Mouse (Mus musculus) myocyte (in vitro differentiated cells): ENCODE data around the gene Rasa4. TPM values are rescaled to one million over a fixed set of nuclear protein-coding genes. Genes with fewer than 3 reads are reported as not detected.
"Not testable (repeated sequence)": the region's sequence is repeated elsewhere in the genome, so short reads cannot be mapped to it uniquely, and the experiment has no call there.

Source experiments
- H3K27me3 ChIP-seq: one replicate; pipeline ENCODE4 v1.6.1; 2011; ENCODE audit not compliant: control insufficient read depth, insufficient read depth, insufficient read length
- H3K36me3 ChIP-seq: one replicate; pipeline ENCODE4 v1.6.1; 2011; ENCODE audit not compliant: control insufficient read depth, insufficient read depth
- H3K4me2 ChIP-seq: one replicate; pipeline ENCODE4 v1.6.1; 2011; ENCODE audit warnings: low read depth, control low read depth
- H3K4me3 ChIP-seq: one replicate; pipeline ENCODE4 v1.5.1; 2011; ENCODE audit warnings: mild to moderate bottlenecking, control low read depth, moderate library complexity
- H3K79me2 ChIP-seq: one replicate; pipeline ENCODE4 v1.6.1; 2011; ENCODE audit not compliant: control insufficient read depth, insufficient read depth
- H3ac ChIP-seq: one replicate; pipeline ENCODE4 v1.6.1; 2011; ENCODE audit not compliant: control insufficient read depth, insufficient read length
- CEBPB ChIP-seq: IDR thresholded peaks from 2 replicates; pipeline ENCODE4 v1.6.1; 2011; ENCODE audit warnings: mild to moderate bottlenecking, moderate library complexity; ENCODE audit not compliant: poor library complexity, insufficient read depth, severe bottlenecking
- E2F4 ChIP-seq: IDR thresholded peaks from one replicate; pipeline ENCODE4 v1.6.1; 2011; ENCODE audit warnings: mild to moderate bottlenecking, control low read depth, moderate library complexity; ENCODE audit not compliant: insufficient read depth
- MAX ChIP-seq: IDR thresholded peaks from one replicate; pipeline ENCODE4 v1.6.1; 2011; ENCODE audit warnings: low read depth, mild to moderate bottlenecking, control low read depth
- MYOD1 ChIP-seq, 3 experiments: IDR thresholded peaks; one replicate each; pipeline ENCODE4 v1.6.1; 2011; ENCODE audit warnings: control low read depth in 2 of 3, low read depth in 2 of 3, mild to moderate bottlenecking in 2 of 3, moderate library complexity in 1 of 3; ENCODE audit not compliant: insufficient read length in 2 of 3, control insufficient read depth in 1 of 3
- MYOG ChIP-seq, 3 experiments: IDR thresholded peaks; one replicate each; pipeline ENCODE4 v1.6.1; 2011; ENCODE audit warnings: control low read depth in 2 of 3, low read depth in 2 of 3, mild to moderate bottlenecking in 2 of 3; ENCODE audit not compliant: insufficient read length in 2 of 3, control insufficient read depth in 1 of 3, insufficient read depth in 1 of 3
- POLR2A ChIP-seq: IDR thresholded peaks from one replicate; pipeline ENCODE4 v1.6.1; 2011; ENCODE audit warnings: low read depth, mild to moderate bottlenecking, control low read depth, moderate library complexity; ENCODE audit not compliant: insufficient read length
- POLR2AphosphoS2 ChIP-seq: IDR thresholded peaks from one replicate; pipeline ENCODE4 v1.6.1; 2011; ENCODE audit warnings: low read depth, control low read depth; ENCODE audit not compliant: insufficient read length
- REST ChIP-seq: IDR thresholded peaks from one replicate; pipeline ENCODE4 v1.6.1; 2011; ENCODE audit warnings: mild to moderate bottlenecking, control low read depth, moderate library complexity; ENCODE audit not compliant: insufficient read depth, insufficient read length
- SRF ChIP-seq: IDR thresholded peaks from one replicate; pipeline ENCODE4 v1.6.1; 2011; ENCODE audit warnings: low read depth; ENCODE audit not compliant: control insufficient read depth, insufficient read length
- TCF12 ChIP-seq: IDR thresholded peaks from one replicate; pipeline ENCODE4 v1.6.1; 2011; ENCODE audit warnings: mild to moderate bottlenecking, control low read depth; ENCODE audit not compliant: poor library complexity, insufficient read depth, severe bottlenecking
- TCF3 ChIP-seq: IDR thresholded peaks from one replicate; pipeline ENCODE4 v1.6.1; 2011; ENCODE audit warnings: low read depth, control low read depth; ENCODE audit not compliant: insufficient read length
- USF1 ChIP-seq: IDR thresholded peaks from one replicate; pipeline ENCODE4 v1.6.1; 2011; ENCODE audit warnings: low read depth, mild to moderate bottlenecking, control low read depth, moderate library complexity
- polyA plus RNA-seq: library from polyadenylated mRNA; unstranded; fragments of >200 nt; fragmentation: generic; extraction: Trizol; gene quantifications from one replicate; pipeline ENCODE4 v1.2.1, GENCODE M21; 2012; ENCODE audit warnings: missing spikeins

The Rasa4 gene
- polyA plus RNA-seq, 1 experiment, result 26.9 TPM

DNA sequence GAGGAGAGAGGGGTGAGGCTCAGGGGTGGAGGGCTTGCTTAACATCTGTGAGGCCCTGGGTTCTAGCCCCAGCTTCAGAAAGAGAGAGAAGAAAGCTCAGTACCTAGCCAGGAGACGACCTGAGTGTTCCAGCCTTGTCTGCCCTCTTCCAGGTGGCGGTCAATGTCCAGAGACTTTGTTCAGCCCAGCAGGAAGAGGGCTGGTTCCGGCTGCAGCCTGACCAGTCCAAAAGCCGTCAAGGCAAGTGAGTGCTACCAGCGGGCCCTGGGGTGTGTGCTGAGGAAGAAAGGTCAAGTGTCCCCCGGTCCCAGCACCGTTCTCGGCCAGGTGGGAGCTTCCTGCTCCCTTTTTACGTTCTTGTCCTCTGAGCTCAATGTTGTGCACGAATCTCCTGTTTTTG is 14.8 kb downstream of the Rasa4 start:
- peaks cover 5% of the 10 kb centered on the region for H3K36me3 ChIP-seq
- no peak overlapping the region for H3ac ChIP-seq
- no peaks in the 10 kb centered on the region for H3K27me3 ChIP-seq
- H3K4me2 ChIP-seq, result no peak overlapping the region
- no peak for TF ChIP-seq MYOD1 (IDR thresholded peaks at IDR 0.05; ENCODE audit: control insufficient read depth in 1 of 3, insufficient read length in 2 of 3, low read depth in 2 of 3)
- TF ChIP-seq E2F4, result no peak
- no peaks in the 10 kb centered on the region for H3K79me2 ChIP-seq
- no peak overlapping the region for H3K4me3 ChIP-seq

DNA sequence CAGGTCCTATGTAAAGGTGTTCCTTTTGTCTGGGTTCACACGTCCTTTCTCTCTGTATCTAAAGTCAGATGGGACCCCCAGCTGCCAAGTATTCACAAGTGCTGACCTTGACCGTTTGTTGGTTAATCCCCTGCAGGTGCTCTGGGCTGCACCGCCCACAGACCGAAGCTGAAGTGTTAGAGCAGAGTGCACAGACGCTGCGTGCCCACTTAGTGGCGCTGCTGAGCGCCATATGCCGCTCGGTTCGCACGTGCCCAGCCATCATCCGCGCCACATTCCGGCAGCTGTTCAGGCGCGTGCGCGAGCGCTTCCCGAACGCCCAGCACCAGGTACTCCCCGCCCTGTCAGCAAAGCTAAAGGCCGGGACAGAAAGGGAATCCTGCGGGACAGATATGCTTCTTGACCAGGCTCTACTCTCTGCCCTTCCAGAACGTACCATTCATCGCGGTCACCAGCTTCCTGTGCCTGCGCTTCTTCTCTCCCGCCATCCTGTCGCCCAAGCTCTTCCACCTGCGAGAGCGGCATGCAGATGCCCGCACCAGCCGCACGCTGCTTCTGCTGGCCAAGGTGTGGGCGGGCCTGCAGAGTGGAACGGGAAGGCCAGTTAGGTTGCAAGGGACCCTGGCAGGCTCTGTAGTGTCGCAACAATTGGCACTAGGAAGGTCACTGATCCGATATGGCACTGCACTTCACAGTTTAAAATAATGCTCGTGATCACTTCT is 18.5 kb downstream of the Rasa4 start:
- Histone ChIP-seq H3K27me3 (no peaks in the 10 kb centered on the region), H3K4me3 (no peak overlapping the region), H3K36me3 (peaks cover 12% of the 10 kb centered on the region), H3K4me2 (no peak overlapping the region), H3ac (no peak overlapping the region), H3K79me2 (no peaks in the 10 kb centered on the region)
- no peak for TF ChIP-seq SRF
- no peak for TF ChIP-seq MYOG (IDR thresholded peaks at IDR 0.05; ENCODE audit: control insufficient read depth in 1 of 3, insufficient read depth in 1 of 3, insufficient read length in 2 of 3, low read depth in 2 of 3)
- no peak for TF ChIP-seq TCF3
- TF ChIP-seq USF1, result no peak
- no peak for TF ChIP-seq CEBPB
- TF ChIP-seq POLR2AphosphoS2, result no peak
- TF ChIP-seq E2F4, result no peak
- no peak for TF ChIP-seq REST
- TF ChIP-seq POLR2A, result no peak
- no peak for TF ChIP-seq TCF12
- no peak for TF ChIP-seq MAX
- no peak for TF ChIP-seq MYOD1 (IDR thresholded peaks at IDR 0.05; ENCODE audit: control insufficient read depth in 1 of 3, insufficient read length in 2 of 3, low read depth in 2 of 3)

DNA sequence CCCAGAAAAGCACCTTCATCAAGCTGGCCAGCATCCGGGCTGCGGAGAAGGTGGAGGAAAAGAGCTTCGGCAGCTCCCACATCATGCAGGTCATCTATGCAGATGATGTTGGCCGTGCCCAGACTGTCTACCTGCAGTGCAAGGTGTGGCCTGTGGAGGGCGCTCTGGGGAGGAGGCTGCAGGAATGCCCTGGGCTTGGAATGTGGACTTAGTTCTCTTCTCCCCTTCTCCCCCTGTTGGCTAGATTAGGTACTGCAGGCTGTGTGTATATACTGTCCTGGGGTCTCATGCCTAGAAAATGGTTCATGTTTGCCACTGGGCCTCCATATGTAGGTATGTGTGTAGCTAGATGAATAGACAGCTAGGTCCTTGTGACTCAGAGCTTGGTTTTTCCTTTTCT is 20.8 kb downstream of the Rasa4 start:
- H3ac ChIP-seq, result no peak overlapping the region
- no peak overlapping the region for H3K4me3 ChIP-seq
- TF ChIP-seq POLR2A (no peak), MAX (no peak), MYOD1 (IDR thresholded peaks at IDR 0.05; ENCODE audit: control insufficient read depth in 1 of 3, insufficient read length in 2 of 3, low read depth in 2 of 3) (no peak), USF1 (no peak), TCF3 (no peak), E2F4 (no peak), TCF12 (no peak), MYOG (IDR thresholded peaks at IDR 0.05; ENCODE audit: control insufficient read depth in 1 of 3, insufficient read depth in 1 of 3, insufficient read length in 2 of 3, low read depth in 2 of 3) (no peak), CEBPB (no peak), POLR2AphosphoS2 (no peak), REST (no peak), SRF (no peak)
- H3K27me3 ChIP-seq, result no peaks in the 10 kb centered on the region
- H3K4me2 ChIP-seq, result no peak overlapping the region
- peaks cover 15% of the 10 kb centered on the region for H3K36me3 ChIP-seq
- no peaks in the 10 kb centered on the region for H3K79me2 ChIP-seq

DNA sequence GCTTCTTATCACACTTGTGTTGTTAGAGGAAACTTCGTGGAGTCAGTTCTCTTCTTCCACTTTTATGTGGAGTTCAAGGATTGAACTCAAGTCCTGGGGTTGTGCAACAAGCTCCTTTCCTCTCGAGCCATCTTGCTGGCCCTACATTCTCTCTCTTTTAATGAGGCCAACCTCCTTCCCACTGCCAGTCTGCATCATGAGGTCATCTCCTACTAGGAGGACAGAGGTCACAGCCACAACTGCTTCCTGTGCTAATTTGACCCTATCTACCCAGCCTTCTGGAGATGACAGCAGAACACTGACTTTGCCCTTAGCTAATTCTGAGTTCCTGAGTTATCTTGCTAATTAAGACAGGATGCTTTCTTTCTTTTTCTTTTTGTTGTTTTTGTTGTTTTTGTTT is 24.8 kb downstream of the Rasa4 start:
- H3K4me3 ChIP-seq, result no peak overlapping the region
- H3K36me3 ChIP-seq, result peaks cover 10% of the 10 kb centered on the region
- H3K79me2 ChIP-seq, result no peaks in the 10 kb centered on the region
- TF ChIP-seq E2F4 (no peak), MAX (no peak), USF1 (no peak), SRF (no peak), TCF12 (no peak)
- no peaks in the 10 kb centered on the region for H3K27me3 ChIP-seq
- H3K4me2 ChIP-seq, result no peak overlapping the region
- no peak overlapping the region for H3ac ChIP-seq

DNA sequence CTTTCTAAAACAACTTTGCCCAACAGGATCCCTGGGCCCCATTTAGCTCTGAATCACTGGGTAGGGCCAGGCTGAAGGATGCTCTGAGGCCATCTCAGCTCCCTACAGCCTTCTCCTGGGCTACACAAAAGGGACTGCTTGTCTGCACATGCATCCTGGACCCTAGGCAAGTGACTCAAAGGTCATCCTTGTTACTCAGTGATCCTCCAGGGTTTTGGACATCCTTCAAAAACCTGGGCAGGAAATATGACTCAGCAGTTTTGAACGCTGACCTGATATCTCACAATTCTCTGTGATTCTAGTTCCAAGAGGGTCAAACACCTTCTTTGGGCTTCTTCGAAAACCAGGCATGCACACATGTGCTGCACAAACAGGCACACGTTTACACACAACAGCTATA is 25.3 kb downstream of the Rasa4 start:
- Histone ChIP-seq H3K79me2 (no peaks in the 10 kb centered on the region), H3K36me3 (peaks cover 5% of the 10 kb centered on the region), H3K4me2 (no peak overlapping the region), H3ac (no peak overlapping the region), H3K4me3 (no peak overlapping the region), H3K27me3 (no peaks in the 10 kb centered on the region)
- TF ChIP-seq REST (no peak), MYOD1 (IDR thresholded peaks at IDR 0.05; ENCODE audit: control insufficient read depth in 1 of 3, insufficient read length in 2 of 3, low read depth in 2 of 3) (no peak), POLR2AphosphoS2 (no peak), MAX (no peak), POLR2A (no peak), TCF3 (no peak), TCF12 (no peak), CEBPB (no peak), E2F4 (no peak), MYOG (IDR thresholded peaks at IDR 0.05; ENCODE audit: control insufficient read depth in 1 of 3, insufficient read depth in 1 of 3, insufficient read length in 2 of 3, low read depth in 2 of 3) (no peak), SRF (no peak), USF1 (no peak)

DNA sequence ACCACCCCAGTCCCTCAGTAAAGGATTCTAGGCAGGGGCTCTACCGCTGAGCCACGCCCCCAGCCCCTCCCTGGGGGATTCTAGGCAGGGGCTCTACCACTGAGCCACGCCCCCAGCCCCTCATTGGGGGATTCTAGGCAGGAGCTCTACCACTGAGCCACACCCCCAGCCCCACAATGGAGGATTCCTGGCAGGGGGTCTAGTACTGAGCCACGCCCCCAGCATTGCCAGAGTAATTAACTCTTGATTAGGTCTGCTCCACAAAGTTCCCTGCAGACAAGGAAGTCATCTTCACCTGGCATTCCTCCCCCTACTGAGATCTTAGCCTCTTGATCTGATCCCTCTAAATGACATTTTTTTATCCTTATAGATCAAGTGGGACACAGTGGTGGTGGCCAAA is 29.8 kb downstream of the Rasa4 start:
- H3ac ChIP-seq, H3K27me3 ChIP-seq, H3K36me3 ChIP-seq, H3K4me3 ChIP-seq, H3K4me2 ChIP-seq: not testable (repeated sequence)
- peaks cover 19% of the 10 kb centered on the region for H3K79me2 ChIP-seq
